Mouse (Mus musculus): ENCODE data around the gene Tdp2. TPM values are rescaled to one million over a fixed set of nuclear protein-coding genes. Genes with fewer than 3 reads are reported as not detected.
A peak's percentile ranks its signal among the peaks of the same experiment; 100 is the strongest.

Tdp2 gene
- polyA plus RNA-seq, 1 experiment from 2014 or later = 33.9 TPM

DNA sequence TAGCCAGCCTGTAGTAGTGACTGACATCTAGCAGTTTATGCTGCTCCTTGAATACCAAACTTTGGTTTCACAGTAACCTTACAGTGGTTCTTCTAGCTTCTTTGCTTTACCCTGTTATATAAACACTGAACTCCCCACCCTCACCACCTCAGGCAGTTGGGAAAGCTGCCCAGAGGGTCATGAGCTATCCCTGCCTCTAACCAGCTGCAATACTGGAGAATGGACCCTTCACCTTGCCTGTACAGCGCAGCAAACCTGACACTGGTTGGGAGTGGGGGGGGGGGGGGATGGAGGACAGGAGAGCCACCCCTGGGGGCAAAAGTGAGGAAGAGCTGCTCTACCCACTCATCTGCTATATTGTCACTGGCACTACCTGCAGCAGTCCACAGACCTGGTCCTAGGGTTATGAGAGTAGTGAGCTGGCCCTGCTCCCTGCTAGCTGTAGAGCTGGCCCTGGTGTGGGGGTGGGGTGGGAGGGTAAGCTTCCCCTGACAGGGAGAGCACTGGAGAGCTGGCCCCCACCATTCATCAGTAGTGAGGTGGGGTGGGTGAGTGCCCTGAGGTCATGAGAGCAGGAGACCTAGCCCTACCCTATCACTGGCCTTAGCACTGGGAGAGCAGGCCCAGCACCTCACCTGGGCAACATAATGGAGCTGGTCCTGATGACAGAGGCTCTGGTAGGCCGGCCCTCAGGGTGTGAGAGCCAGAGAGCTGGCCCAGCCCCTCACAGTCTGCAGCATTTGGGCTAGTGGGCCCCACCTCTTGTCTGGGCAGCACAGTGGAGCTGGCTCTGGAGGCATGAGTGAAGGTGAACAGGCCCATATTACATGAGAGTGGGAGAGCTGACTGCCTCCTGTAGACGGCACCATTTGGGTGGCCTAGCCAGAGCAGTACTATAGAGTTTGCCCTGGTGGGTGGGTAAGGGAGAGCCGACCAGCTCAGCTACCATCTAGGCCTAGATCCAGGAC is 15.1 kb upstream of the Tdp2 start:
- ATAC-seq (ENCODE audit: low read depth) = peak; percentile 80
- H3K4me2 ChIP-seq (ENCODE audit: low read depth, low read length) = no peak overlapping the region
- no peak overlapping the region for H3K9ac ChIP-seq (replicated peaks; ENCODE audit: low read depth, low read length)
- H3K27me3 ChIP-seq (ENCODE audit: control insufficient read depth, insufficient read depth, low read length) = no peaks in the 10 kb centered on the region
- no peaks in the 10 kb centered on the region for H3K9me3 ChIP-seq (ENCODE audit: control insufficient read depth, low read length)
- no peak overlapping the region for H3K4me3 ChIP-seq (ENCODE audit: low read depth, low read length)
- H3K36me3 ChIP-seq (ENCODE audit: control insufficient read depth, insufficient read depth, low read length) = peaks cover 28% of the 10 kb centered on the region
- H3K27ac ChIP-seq (ENCODE audit: low read depth, low read length) = no peak overlapping the region
- no peaks in the 10 kb centered on the region for H3K4me1 ChIP-seq (ENCODE audit: control insufficient read depth, insufficient read depth, low read length)
- 76% methylated on average over 4 of the region's 4 CpGs for WGBS

DNA sequence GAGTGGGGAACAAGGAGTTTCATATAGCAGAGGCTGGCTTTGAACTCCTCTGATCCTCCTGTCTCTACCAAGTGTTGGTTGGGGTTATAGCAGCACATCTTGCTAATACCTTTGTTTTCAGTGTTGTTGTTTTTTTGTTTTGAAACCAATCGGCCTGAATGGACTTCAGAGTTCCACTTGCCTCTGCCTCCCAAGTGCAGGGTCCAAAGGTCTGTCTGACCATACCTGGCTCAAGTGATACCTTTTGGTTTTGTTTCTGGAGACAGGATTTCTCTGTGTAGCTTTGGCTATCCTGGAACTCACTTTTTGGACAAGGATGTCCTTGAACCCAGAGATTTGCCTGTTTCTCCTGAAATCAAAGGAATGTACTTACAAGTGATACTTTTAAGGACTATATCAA is 11.5 kb upstream of the Tdp2 start:
- no peak overlapping the region for H3K4me3 ChIP-seq (ENCODE audit: low read depth, low read length)
- no peaks in the 10 kb centered on the region for H3K27me3 ChIP-seq (ENCODE audit: control insufficient read depth, insufficient read depth, low read length)
- H3K9ac ChIP-seq (replicated peaks; ENCODE audit: low read depth, low read length) = no peak overlapping the region
- H3K27ac ChIP-seq (ENCODE audit: low read depth, low read length) = no peak overlapping the region
- no peak overlapping the region for H3K4me2 ChIP-seq (ENCODE audit: low read depth, low read length)
- no peaks in the 10 kb centered on the region for H3K9me3 ChIP-seq (ENCODE audit: control insufficient read depth, low read length)
- peaks cover 7% of the 10 kb centered on the region for H3K36me3 ChIP-seq (ENCODE audit: control insufficient read depth, insufficient read depth, low read length)
- ATAC-seq (ENCODE audit: low read depth) = no peak
- 87% methylated on average over 1 of the region's 1 CpGs for WGBS
- H3K4me1 ChIP-seq (ENCODE audit: control insufficient read depth, insufficient read depth, low read length) = no peaks in the 10 kb centered on the region

DNA sequence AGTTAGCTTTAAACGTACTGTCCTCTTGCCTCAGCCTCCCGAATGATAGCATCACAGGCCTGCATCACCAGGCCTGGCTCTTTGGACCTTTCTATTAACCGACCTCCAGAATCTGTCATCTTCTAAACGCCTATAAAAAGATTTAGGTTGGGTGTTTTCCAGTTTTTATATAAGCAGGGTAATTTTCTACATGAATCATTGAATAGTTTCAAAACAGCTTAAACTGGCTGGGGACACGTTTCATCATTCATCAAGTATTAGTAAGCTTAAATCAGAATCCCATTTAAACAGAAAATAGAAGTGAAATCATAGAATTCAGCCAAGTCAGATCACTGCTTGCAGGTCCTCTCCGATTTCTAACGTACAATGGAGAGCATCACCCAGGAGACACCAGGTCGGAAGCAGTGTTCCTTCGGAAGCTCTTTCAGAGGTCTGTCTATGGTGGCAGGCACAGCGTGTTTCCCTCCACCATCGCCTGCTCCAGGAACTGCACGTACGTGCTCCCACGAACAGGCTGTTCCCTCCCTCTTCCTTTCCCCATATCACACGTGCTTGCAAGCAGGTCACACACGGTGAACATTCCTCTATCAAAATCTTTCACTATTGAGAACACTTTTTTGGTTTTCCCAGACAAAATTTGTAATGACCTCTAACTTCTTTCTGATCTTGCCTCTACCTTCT is 8.7 kb upstream of the Tdp2 start:
- Histone ChIP-seq H3K4me1 (ENCODE audit: control insufficient read depth, insufficient read depth, low read length) (no peaks in the 10 kb centered on the region), H3K36me3 (ENCODE audit: control insufficient read depth, insufficient read depth, low read length) (no peaks in the 10 kb centered on the region), H3K4me2 (ENCODE audit: low read depth, low read length) (no peak overlapping the region), H3K9me3 (ENCODE audit: control insufficient read depth, low read length) (no peaks in the 10 kb centered on the region), H3K27ac (ENCODE audit: low read depth, low read length) (no peak overlapping the region), H3K4me3 (ENCODE audit: low read depth, low read length) (no peak overlapping the region), H3K9ac (replicated peaks; ENCODE audit: low read depth, low read length) (no peak overlapping the region), H3K27me3 (ENCODE audit: control insufficient read depth, insufficient read depth, low read length) (no peaks in the 10 kb centered on the region)
- WGBS = 91% methylated on average over 16 of the region's 16 CpGs
- no peak for ATAC-seq (ENCODE audit: low read depth)

DNA sequence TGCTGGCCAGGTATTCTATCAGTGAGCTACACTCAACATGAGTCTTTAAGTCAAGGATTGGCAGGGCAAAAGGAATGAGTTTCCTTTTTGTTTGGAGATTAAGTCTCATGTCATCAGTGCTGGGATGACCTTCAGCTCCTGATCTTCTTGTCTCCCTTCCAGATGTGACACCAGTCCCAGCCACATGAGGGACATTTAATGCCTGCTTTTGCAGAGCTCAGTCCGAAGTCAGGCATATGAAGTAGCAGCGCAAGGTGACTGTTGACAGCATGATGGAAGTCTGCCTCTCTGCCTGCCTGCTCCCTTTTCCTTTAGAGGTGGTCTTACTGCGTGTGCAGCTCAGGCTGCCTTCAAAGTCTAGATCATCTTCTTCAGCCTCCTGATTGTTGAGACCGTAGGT is 6.8 kb upstream of the Tdp2 start:
- Histone ChIP-seq H3K4me3 (ENCODE audit: low read depth, low read length) (no peak overlapping the region), H3K36me3 (ENCODE audit: control insufficient read depth, insufficient read depth, low read length) (no peaks in the 10 kb centered on the region), H3K4me2 (ENCODE audit: low read depth, low read length) (no peak overlapping the region), H3K27me3 (ENCODE audit: control insufficient read depth, insufficient read depth, low read length) (no peaks in the 10 kb centered on the region), H3K9ac (replicated peaks; ENCODE audit: low read depth, low read length) (no peak overlapping the region), H3K27ac (ENCODE audit: low read depth, low read length) (no peak overlapping the region), H3K9me3 (ENCODE audit: control insufficient read depth, low read length) (no peaks in the 10 kb centered on the region), H3K4me1 (ENCODE audit: control insufficient read depth, insufficient read depth, low read length) (no peaks in the 10 kb centered on the region)
- WGBS = 98% methylated on average over 4 of the region's 4 CpGs
- no peak for ATAC-seq (ENCODE audit: low read depth)

DNA sequence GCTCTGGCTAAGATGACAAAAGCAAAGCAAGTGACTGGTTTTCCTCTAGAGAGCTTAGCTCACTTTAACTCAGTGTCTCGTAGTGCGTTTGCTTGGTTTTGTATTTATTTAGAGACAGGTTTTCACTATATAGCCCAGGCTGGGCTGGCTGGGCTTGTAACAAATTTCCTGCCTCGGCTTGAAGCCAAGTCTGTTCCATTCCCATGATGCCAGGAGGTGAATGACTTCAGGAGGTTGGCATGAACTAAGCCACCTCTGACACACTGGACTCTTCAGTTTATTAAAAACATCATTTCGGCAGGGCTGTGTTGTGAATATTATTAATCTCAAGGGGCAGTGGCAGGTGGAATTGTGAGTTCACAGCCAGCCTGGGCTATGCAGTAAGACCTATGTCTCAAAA is 5.9 kb upstream of the Tdp2 start:
- H3K9me3 ChIP-seq (ENCODE audit: control insufficient read depth, low read length) = no peaks in the 10 kb centered on the region
- ATAC-seq (ENCODE audit: low read depth) = no peak
- H3K9ac ChIP-seq (replicated peaks; ENCODE audit: low read depth, low read length) = no peak overlapping the region
- no peak overlapping the region for H3K4me3 ChIP-seq (ENCODE audit: low read depth, low read length)
- 93% methylated on average over 4 of the region's 4 CpGs for WGBS
- no peaks in the 10 kb centered on the region for H3K27me3 ChIP-seq (ENCODE audit: control insufficient read depth, insufficient read depth, low read length)
- no peak overlapping the region for H3K4me2 ChIP-seq (ENCODE audit: low read depth, low read length)
- no peak overlapping the region for H3K27ac ChIP-seq (ENCODE audit: low read depth, low read length)
- H3K4me1 ChIP-seq (ENCODE audit: control insufficient read depth, insufficient read depth, low read length) = no peaks in the 10 kb centered on the region; the same call in 1 of the 2 replicates
- no peaks in the 10 kb centered on the region for H3K36me3 ChIP-seq (ENCODE audit: control insufficient read depth, insufficient read depth, low read length)

DNA sequence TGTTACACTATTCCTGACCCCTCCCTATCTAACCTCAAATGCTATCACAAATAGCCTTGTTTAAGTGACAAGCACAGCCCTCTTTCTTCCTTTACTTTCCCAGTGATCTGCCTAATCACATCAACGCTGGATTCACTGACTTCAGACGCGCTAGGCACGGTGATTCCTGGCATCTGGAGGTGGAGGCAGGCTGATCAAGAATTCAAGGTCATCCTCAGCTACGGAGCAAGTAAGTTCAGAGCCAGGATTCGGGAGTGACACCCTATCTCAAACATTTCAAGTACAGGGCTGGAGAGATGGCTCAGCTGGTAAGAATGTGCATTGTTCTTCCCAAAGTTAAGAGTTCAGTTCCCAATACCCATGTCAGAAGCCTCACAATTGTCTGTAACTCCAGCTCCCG is 5.4 kb upstream of the Tdp2 start:
- Histone ChIP-seq H3K27me3 (ENCODE audit: control insufficient read depth, insufficient read depth, low read length) (no peaks in the 10 kb centered on the region), H3K9me3 (ENCODE audit: control insufficient read depth, low read length) (no peaks in the 10 kb centered on the region), H3K27ac (ENCODE audit: low read depth, low read length) (no peak overlapping the region), H3K36me3 (ENCODE audit: control insufficient read depth, insufficient read depth, low read length) (no peaks in the 10 kb centered on the region), H3K9ac (replicated peaks; ENCODE audit: low read depth, low read length) (no peak overlapping the region), H3K4me2 (ENCODE audit: low read depth, low read length) (no peak overlapping the region), H3K4me3 (ENCODE audit: low read depth, low read length) (no peak overlapping the region), H3K4me1 (ENCODE audit: control insufficient read depth, insufficient read depth, low read length) (no peaks in the 10 kb centered on the region; the same call in 1 of the 2 replicates)
- ATAC-seq (ENCODE audit: low read depth) = no peak
- WGBS = 90% methylated on average over 7 of the region's 7 CpGs

DNA sequence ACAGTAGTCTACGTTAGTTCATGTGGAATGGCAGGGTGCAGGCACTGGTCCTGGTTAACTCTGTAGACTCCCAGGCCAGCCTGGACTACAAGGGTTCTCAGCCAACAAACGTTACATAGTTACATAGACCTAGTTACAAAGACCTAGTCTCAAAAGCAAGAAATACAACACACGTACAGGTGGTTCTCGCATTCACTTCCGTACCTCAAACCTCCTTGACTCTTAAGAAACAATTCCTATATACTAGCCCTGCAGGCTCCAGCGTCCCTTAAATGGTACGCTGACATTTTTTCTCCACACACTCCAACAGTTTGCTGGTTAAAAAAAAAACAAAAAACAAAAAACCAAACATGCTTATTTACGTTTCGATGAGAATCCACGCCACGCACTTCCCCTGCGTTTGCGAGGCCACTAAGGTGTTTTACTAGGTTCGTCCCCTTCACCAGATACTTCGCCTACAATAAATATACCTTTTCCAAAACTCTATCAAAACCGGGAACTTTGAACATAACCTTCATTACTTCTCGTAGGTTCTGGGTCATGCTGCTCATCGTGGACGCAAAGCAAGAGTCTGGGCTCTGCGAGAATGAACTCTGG is 625 bp upstream of the Tdp2 start:
- ATAC-seq (ENCODE audit: low read depth) = no peak
- peak overlapping the region; percentile 91 for H3K4me3 ChIP-seq (ENCODE audit: low read depth, low read length)
- H3K9me3 ChIP-seq (ENCODE audit: control insufficient read depth, low read length) = no peaks in the 10 kb centered on the region
- H3K36me3 ChIP-seq (ENCODE audit: control insufficient read depth, insufficient read depth, low read length) = no peaks in the 10 kb centered on the region
- peak overlapping the region; percentile 75 for H3K4me2 ChIP-seq (ENCODE audit: low read depth, low read length)
- 0 out of 2 replicates have a peak overlapping the region, but pooled peaks have one; percentile 6 for H3K27ac ChIP-seq (ENCODE audit: low read depth, low read length)
- peaks cover 2% of the 10 kb centered on the region; the same call in 1 of the 2 replicates for H3K27me3 ChIP-seq (ENCODE audit: control insufficient read depth, insufficient read depth, low read length)
- 4% methylated on average over 20 of the region's 20 CpGs for WGBS
- H3K4me1 ChIP-seq (ENCODE audit: control insufficient read depth, insufficient read depth, low read length) = peaks cover 19% of the 10 kb centered on the region
- H3K9ac ChIP-seq (replicated peaks; ENCODE audit: low read depth, low read length) = peak overlapping the region; percentile 47

DNA sequence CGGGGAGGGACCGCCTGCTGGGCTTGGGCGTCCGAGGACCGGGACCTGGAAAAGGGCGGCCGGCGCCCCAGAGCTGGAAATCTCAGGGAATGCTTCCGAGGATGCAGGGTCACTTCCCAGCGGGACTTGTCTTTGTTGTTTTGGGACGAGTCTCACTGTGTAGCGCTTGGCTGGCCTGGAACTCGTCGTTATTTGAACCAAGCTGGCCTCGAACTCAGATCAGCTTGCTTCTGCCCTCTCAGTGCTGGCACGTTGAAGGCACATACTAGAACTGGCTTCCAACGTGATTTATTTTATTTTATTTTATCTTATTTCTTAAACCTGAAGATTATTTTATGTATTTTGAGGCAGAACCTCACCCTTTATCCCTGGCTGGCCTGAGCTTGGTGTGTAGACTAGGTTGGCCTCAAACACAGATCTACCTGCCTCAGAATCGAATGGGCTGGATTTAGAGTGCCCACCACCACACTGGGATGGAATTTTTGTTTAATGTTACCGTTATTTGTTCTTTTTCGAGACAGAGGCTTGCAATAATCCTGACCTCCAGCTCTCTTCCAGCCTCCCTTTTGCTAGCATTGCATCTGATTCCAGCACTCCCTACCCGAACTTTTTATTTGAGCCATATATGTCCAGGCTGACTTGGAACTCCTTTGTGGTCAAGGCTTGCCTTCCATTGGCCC is 792 bp downstream of the Tdp2 start:
- ATAC-seq (ENCODE audit: low read depth) = peak; percentile 42
- 5% methylated on average over 20 of the region's 21 CpGs for WGBS
- H3K4me1 ChIP-seq (ENCODE audit: control insufficient read depth, insufficient read depth, low read length) = peaks cover 19% of the 10 kb centered on the region

More for the DNA sequence above, 792 bp downstream of the Tdp2 start:
- Histone ChIP-seq H3K9ac (replicated peaks; ENCODE audit: low read depth, low read length) (peak overlapping the region; percentile 91), H3K9me3 (ENCODE audit: control insufficient read depth, low read length) (no peaks in the 10 kb centered on the region), H3K4me3 (ENCODE audit: low read depth, low read length) (peak overlapping the region; percentile 91), H3K27me3 (ENCODE audit: control insufficient read depth, insufficient read depth, low read length) (peaks cover 2% of the 10 kb centered on the region; the same call in 1 of the 2 replicates), H3K36me3 (ENCODE audit: control insufficient read depth, insufficient read depth, low read length) (no peaks in the 10 kb centered on the region), H3K27ac (ENCODE audit: low read depth, low read length) (peak overlapping the region; percentile 85), H3K4me2 (ENCODE audit: low read depth, low read length) (peak overlapping the region; percentile 75)

Measured in neural tube, embryonic 14.5 days (tissue).